Mouse (Mus musculus): ENCODE measurements around the gene Gadd45a. TPM values are rescaled to one million over a fixed set of nuclear protein-coding genes. Genes with fewer than 3 reads are reported as not detected.
A peak's percentile ranks its signal among the peaks of the same experiment; 100 is the strongest.
"Not testable (repeated sequence)": the region's sequence is repeated elsewhere in the genome, so short reads cannot be mapped to it uniquely, and the experiment has no call there.

Gene Gadd45a
- total RNA-seq, 1 experiment from 2014 or later: 179 TPM

- ATAC-seq (ENCODE audit: extremely low read depth, insufficient number of reproducible peaks, low FRiP score, poor library complexity, severe bottlenecking): no peak
These were observed 12.8 kb upstream of the Gadd45a start for GRCm38 (mm10) chr6:67050063-67050462.

DNA sequence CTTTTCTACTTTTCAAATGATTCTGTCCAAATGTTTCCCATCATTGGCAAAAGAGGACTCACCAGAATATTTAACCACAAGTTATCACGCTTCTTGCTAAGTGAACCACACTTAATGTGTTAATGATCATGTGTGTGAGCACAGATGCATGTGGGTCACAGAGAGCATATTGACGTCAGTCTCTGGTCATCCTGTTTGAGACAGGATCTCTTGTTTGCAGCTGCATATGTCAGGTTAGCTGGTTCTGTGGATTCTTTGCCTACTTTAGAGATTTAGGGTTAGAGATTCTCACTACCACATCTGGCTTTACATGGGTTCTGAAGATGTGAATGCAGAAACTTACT is 12.4 kb upstream of the Gadd45a start:
- ATAC-seq (ENCODE audit: extremely low read depth, insufficient number of reproducible peaks, low FRiP score, poor library complexity, severe bottlenecking): no peak

- no peak for ATAC-seq (ENCODE audit: extremely low read depth, insufficient number of reproducible peaks, low FRiP score, poor library complexity, severe bottlenecking)
These were observed 11.8 kb upstream of the Gadd45a start for GRCm38 (mm10) chr6:67048880-67049694.

DNA sequence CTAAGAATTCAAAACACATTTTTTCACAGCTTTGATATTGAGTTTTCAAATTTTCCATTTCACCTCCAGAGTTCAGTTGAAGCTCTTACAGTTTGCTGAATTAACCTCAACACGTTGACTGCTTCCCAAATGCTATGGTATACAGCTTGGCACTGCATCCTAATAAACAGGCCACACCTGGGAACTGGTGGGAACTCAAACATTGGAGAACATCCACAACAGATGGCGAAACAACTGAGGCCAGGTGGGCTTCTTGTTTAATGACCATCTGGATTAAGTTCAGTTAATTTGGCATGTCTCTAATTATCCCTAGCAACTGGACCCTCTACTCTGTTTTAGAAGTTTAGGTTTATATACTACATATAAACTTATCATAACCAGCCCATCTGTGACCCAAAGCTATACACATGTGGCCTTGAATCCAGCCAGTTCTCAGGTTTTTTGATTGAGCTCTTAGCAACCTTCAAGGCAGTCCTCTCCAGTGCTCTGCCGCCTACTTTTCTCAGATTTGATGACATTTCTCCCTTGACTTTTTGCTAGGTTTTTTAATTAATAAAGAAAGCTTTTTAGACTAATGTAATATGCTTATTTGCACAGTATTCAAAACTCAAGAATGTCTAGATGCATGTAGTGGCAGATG is 10.9 kb upstream of the Gadd45a start:
- no peak for ATAC-seq (ENCODE audit: extremely low read depth, insufficient number of reproducible peaks, low FRiP score, poor library complexity, severe bottlenecking)

DNA sequence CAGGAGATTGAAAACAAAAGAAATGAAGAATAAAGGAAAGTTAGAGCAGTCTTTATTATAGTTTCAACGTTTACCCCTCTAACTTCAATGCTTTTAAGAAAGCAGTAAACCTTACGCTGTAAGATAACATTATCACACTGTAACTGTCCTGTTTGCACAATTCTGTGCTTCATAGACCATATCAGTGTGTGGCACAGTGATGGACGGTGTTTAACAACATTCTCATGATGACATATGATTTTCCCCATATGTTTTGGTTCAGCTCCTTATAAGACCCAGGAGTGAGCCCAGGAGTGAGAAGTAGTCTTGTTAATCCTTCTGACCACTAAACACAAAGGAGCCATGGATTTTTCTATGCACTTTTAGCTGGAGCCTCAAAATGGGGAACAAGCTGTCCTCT is 9.7 kb upstream of the Gadd45a start:
- ATAC-seq (ENCODE audit: extremely low read depth, insufficient number of reproducible peaks, low FRiP score, poor library complexity, severe bottlenecking): no peak

DNA sequence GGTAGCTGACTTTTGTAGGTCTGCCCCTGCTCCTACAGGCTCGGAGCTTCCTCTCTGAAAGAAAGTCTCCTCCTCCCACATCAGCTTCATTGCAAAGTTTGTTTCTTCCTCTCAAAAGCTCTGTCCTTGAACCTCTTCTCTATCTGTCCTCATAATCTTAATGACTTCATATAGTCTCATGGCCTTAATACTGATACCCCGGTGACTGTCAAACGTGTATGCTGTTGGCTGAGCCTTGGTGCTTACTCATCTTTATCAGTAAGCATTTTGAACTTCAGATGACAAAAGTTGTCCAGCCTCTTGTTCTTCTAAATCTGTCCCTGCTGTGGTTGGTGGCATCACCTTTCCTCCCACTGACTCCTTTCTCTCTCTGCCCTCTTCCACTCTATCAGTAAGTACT is 8.2 kb upstream of the Gadd45a start:
- no peak for ATAC-seq (ENCODE audit: extremely low read depth, insufficient number of reproducible peaks, low FRiP score, poor library complexity, severe bottlenecking)

DNA sequence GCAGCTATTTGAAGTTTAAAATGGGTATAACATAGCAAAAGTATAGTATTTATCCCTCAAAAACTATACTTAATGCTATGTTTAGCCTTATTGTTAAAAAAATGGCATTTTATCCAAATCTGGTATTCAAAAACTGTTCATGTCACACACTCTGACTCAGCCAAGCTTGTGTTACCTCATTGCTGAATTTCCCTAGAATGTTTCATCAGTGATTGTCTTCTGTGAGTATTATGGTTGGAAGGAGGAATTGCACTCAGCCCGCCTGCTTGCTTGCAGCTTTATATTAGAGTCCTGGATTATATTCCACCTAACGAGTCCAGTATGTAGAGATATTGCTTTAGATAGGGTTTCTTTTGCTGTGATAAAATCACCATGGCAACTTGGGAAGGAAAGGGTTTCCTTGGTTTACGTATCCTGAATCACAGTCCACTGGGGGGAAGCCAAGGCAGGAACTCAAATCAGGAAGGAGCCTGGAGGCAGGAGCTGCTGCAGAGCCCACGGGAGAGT is 3.7 kb upstream of the Gadd45a start:
- no peak for ATAC-seq (ENCODE audit: extremely low read depth, insufficient number of reproducible peaks, low FRiP score, poor library complexity, severe bottlenecking)

- no peak for ATAC-seq (ENCODE audit: extremely low read depth, insufficient number of reproducible peaks, low FRiP score, poor library complexity, severe bottlenecking)
These were observed 1.7 kb upstream of the Gadd45a start for GRCm38 (mm10) chr6:67038964-67039363.

- peak; percentile 63 for ATAC-seq (ENCODE audit: extremely low read depth, insufficient number of reproducible peaks, low FRiP score, poor library complexity, severe bottlenecking)
These were observed 873 bp downstream of the Gadd45a start for GRCm38 (mm10) chr6:67036356-67036811.

DNA sequence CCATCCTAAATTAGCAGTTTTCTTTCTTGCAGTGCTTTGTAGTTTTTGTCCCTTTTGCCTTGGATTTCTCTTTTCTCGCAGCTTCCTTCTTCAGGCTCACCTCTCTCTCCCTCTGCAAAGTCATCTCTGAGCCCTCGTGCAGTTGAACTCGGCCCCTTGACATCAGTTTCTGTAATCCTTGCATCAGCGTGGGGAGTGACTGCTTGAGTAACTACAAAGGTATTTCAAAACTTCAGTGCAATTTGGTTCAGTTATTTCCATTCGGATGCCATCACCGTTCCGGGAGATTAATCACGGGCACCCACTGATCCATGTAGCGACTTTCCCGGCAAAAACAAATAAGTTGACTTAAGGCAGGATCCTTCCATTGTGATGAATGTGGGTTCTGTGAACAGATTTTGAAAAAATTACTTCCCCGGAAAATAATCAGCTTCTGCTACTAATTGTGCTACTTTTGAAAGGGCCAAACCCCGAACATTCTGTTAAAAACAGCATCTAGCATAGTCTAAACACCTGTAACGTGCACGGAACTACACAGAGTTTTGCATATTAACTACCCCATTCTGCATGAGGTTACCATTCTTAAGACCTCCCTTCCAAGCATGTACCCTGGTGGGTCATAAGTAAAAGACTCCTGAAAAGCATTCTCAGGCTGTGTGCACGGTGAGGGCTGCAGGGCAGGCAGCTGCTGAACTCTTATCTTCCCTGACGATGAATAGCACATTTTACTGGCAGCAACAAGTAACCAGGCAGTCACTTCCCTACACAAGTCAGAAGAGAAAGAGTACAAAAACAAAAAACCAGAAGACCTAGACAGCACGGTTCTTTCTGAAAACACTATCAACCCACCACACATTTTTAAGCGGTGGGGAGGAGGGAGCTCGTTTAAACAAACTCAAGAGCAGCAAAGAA is 1.6 kb downstream of the Gadd45a start:
- ATAC-seq (ENCODE audit: extremely low read depth, insufficient number of reproducible peaks, low FRiP score, poor library complexity, severe bottlenecking): peak; percentile 34; the same call in 1 of the 2 replicates

DNA sequence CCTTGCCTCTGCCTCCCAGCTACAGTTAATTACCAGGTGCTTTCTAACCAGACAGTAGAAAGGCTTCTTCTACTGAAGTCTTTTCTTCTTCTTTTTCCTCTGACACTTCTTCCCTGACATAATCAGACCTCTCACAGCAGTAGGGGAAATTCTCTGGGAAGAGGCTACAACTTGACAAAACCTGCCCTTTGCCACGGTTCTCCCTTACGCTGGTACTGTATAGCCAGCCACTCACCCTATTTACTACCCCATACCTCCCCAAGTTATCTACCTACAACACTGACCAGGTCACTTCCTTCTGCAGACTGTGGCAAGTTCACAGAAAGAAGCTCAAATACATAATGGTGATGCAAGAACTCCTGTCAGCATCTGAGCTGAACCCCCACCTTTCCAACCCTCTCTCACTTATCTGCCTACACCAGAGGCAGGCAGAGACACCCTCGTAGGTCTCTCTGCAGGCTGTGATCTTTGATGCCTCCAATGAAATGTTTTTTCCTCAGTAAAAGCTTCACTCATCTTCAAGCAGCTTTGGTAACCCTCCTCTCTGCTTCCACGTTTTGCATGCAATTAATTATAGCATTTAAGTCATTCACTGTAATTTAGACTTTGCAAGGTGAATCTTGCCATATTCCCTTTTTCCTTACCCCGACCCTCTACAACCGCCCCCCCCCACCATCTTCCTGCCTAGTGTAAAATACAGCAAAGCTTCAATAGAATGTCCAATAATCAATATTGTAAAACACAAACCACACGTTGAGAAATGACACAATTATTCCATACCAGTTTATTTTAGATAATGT is 2.7 kb downstream of the Gadd45a start:
- ATAC-seq (ENCODE audit: extremely low read depth, insufficient number of reproducible peaks, low FRiP score, poor library complexity, severe bottlenecking): no peak

GRCm38 (mm10) chr6:67033604-67034003 is 3.7 kb downstream of the Gadd45a start:
- no peak for ATAC-seq (ENCODE audit: extremely low read depth, insufficient number of reproducible peaks, low FRiP score, poor library complexity, severe bottlenecking)

GRCm38 (mm10) chr6:67032972-67033371 is 4.3 kb downstream of the Gadd45a start:
- ATAC-seq (ENCODE audit: extremely low read depth, insufficient number of reproducible peaks, low FRiP score, poor library complexity, severe bottlenecking): not testable (repeated sequence)

- not testable (repeated sequence) for ATAC-seq (ENCODE audit: extremely low read depth, insufficient number of reproducible peaks, low FRiP score, poor library complexity, severe bottlenecking)
These were observed 4.7 kb downstream of the Gadd45a start for GRCm38 (mm10) chr6:67032551-67032950.

GRCm38 (mm10) chr6:67030846-67031245 is 6.4 kb downstream of the Gadd45a start:
- ATAC-seq (ENCODE audit: extremely low read depth, insufficient number of reproducible peaks, low FRiP score, poor library complexity, severe bottlenecking): no peak

DNA sequence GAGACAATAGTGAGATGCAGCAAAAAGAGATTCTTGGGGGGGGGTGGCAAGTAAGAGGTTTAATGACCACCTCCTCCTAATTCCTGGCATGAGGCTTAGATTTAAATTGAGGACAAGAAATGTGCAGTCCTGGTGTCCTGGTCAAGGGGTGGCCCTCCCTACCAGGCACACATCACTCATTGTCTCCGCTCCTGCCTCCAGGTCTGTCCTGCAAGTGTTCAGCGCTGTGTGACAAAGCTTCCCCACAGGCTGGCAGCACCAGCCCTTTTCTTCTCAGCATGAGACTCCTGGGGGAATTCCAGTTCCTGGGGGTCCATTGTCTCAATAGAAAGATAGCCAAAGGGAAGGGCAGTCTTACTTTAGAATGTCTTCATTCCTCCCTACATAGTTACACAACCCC is 6.8 kb downstream of the Gadd45a start:
- no peak for ATAC-seq (ENCODE audit: extremely low read depth, insufficient number of reproducible peaks, low FRiP score, poor library complexity, severe bottlenecking)

DNA sequence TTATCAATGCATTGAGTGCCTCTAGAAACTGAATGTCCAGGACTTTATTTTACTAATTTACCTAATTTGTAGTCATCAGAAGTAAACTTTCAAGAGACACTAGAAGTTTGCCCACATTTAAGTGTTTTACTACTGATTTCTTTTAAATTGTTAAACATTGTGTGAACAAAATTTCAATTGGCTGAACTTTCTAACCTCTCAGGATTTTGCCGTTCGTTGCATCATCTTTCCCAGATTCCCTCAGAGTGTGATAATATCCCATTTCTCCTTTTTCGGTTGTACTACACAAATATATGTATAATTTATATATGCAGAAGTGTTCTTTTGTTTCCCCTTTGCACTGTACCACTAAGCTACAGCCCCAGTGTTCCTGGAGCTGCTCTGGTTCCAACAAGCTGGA is 7.3 kb downstream of the Gadd45a start:
- ATAC-seq (ENCODE audit: extremely low read depth, insufficient number of reproducible peaks, low FRiP score, poor library complexity, severe bottlenecking): no peak

DNA sequence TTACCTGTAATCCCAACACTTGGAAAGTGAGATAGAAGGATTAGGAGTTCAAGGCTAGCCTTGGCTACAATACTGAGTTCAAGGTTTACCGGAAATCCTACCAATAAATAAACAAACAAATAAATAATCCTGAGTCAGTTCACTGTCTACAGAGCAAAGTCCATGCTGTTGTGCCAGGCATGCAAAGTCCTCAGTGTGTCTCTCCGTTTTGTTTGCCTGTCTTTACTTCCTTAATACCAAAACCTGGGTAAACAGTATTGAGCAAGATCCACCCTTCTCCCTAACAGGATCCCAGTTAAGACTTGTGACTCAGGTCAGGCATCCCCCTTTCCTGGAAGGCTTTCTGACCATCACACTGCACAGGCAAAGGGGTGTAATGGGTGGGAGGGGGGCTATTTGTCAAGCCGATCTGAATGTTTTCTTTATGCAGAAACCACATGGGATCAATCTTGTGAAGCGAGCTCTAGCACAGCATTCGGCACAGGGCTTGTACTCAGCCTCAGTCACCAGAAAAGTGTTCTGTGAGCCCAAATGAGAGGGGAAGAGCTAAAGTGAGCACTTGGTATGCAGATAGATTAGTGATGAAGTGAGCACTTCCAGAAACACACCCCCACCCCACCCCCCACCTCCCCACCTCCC is 7.8 kb downstream of the Gadd45a start:
- no peak for ATAC-seq (ENCODE audit: extremely low read depth, insufficient number of reproducible peaks, low FRiP score, poor library complexity, severe bottlenecking)

All from neutrophil, adult 5-6 weeks (primary cell).